Comparison of ENCODE assay signal across 8 mouse cellular contexts in genomic region chr4:123898696-123899095, GRCm38 (mm10). TPM values are rescaled to one million over a fixed set of nuclear protein-coding genes. Genes with fewer than 3 reads are reported as not detected.
DNase-seq lines count a peak whose midpoint lies in the region; ATAC-seq and TF ChIP-seq lines count a peak whose summit lies in the region.
"Had no signal": no experiment of that assay in that cellular context is flagged by ENCODE, and none has a peak within 500 bp of the region (broad histone marks: within the 10 kb centered on the region; RNA-seq: fewer than 3 reads in every experiment).

No protein-coding gene starts in this region.

- no peak overlapping the region for H3K4me2 ChIP-seq in kidney, embryonic 15.5 days
- H3K4me2 ChIP-seq: lung, embryonic 15.5 days had no signal

- H3K4me3 ChIP-seq in kidney, embryonic 15.5 days (replicated peaks): no peak overlapping the region
- H3K4me3 ChIP-seq in C2C12 (ENCODE audit: insufficient read depth, poor library complexity, severe bottlenecking): no peak overlapping the region
- no peak overlapping the region for H3K4me3 ChIP-seq in E14TG2a.4 (replicated peaks; ENCODE audit: low read length)
- H3K4me3 ChIP-seq: lung, embryonic 15.5 days had no signal

- no peaks in the 10 kb centered on the region for H3K4me1 ChIP-seq in kidney, embryonic 15.5 days
- H3K4me1 ChIP-seq in E14TG2a.4 (replicated peaks; ENCODE audit: low read depth, low read length): peaks cover 28% of the 10 kb centered on the region

- H3K79me2 ChIP-seq in C2C12 (ENCODE audit: control insufficient read depth, insufficient read depth): no peaks in the 10 kb centered on the region

- H3K27ac ChIP-seq in kidney, embryonic 15.5 days: no peak overlapping the region
- H3K27ac ChIP-seq: lung, embryonic 15.5 days had no signal

- H3K9ac ChIP-seq in kidney, embryonic 15.5 days: no peak overlapping the region
- H3K9ac ChIP-seq: lung, embryonic 15.5 days had no signal

- no peak overlapping the region for H3ac ChIP-seq in C2C12 (ENCODE audit: control insufficient read depth, insufficient read length, low read depth)

- H3K79me3 ChIP-seq in C2C12 (ENCODE audit: low read depth): no peaks in the 10 kb centered on the region

- TF ChIP-seq CTCF in C2C12 (IDR thresholded peaks at IDR 0.05; ENCODE audit: control insufficient read depth, insufficient read depth, insufficient read length) (peak; percentile 42), E14TG2a.4 (conservative IDR thresholded peaks at IDR 0.05; ENCODE audit: low read length) (peak; percentile 75)

- no peak for ATAC-seq in kidney, embryonic 15.5 days (replicated peaks; ENCODE audit: low FRiP score)
- ATAC-seq in neutrophil, adult 5-6 weeks (ENCODE audit: extremely low read depth, insufficient number of reproducible peaks, low FRiP score, poor library complexity, severe bottlenecking): peak; percentile 58; the same call in 1 of the 2 replicates

- no peaks in the 10 kb centered on the region for H3K27me3 ChIP-seq in kidney, embryonic 15.5 days
- H3K27me3 ChIP-seq in C2C12 (ENCODE audit: control insufficient read depth, insufficient read depth, insufficient read length): no peaks in the 10 kb centered on the region
- H3K27me3 ChIP-seq in E14TG2a.4 (ENCODE audit: insufficient read depth, low read length): peaks cover 23% of the 10 kb centered on the region
- H3K27me3 ChIP-seq: lung, embryonic 15.5 days had no signal

- no peaks in the 10 kb centered on the region for H3K9me3 ChIP-seq in kidney, embryonic 15.5 days (replicated peaks)
- no peaks in the 10 kb centered on the region for H3K9me3 ChIP-seq in E14TG2a.4 (ENCODE audit: low read length)
- H3K9me3 ChIP-seq: lung, embryonic 15.5 days had no signal

- H3K36me3 ChIP-seq in kidney, embryonic 15.5 days: no peaks in the 10 kb centered on the region
- H3K36me3 ChIP-seq in C2C12 (ENCODE audit: control insufficient read depth, insufficient read depth): no peaks in the 10 kb centered on the region
- H3K36me3 ChIP-seq in E14TG2a.4 (ENCODE audit: insufficient read depth, low read length): no peaks in the 10 kb centered on the region
- H3K36me3 ChIP-seq: lung, embryonic 15.5 days had no signal

- 9% methylated on average over 5 of the region's 5 CpGs for WGBS in kidney, embryonic 15.5 days

- DNase-seq in kidney, adult 9 months: peak; percentile 32
- DNase-seq in cerebellum, postnatal 25 days: peak; percentile 24 to 76
- peak; percentile 35 to 77 for DNase-seq in kidney, postnatal 36 days

TF ChIP-seq in C2C12, 6 proteins besides CTCF, POLR2A, EP300 and RAD21:
- TF ChIP-seq FOSL1 (IDR thresholded peaks at IDR 0.05; ENCODE audit: insufficient read depth, low read length, poor library complexity, severe bottlenecking): no peak
- TF ChIP-seq USF1 (IDR thresholded peaks at IDR 0.05; ENCODE audit: low read depth): no peak
- no peak for TF ChIP-seq CEBPB (IDR thresholded peaks at IDR 0.05; ENCODE audit: low read depth)
- no peak for TF ChIP-seq MYOG (IDR thresholded peaks at IDR 0.05; ENCODE audit: control insufficient read depth, extremely low read depth, insufficient read length)
- TF ChIP-seq MYOD1 (IDR thresholded peaks at IDR 0.05; ENCODE audit: control insufficient read depth, insufficient read length, low read depth): no peak
- TF ChIP-seq MAX (IDR thresholded peaks at IDR 0.05): no peak
TF ChIP-seq in C2C12: peak in this region for 0.

RNA-seq across cellular contexts. Expression of gene Mycbp, which starts 5.9 kb away (rescaled TPM):
- 66.5 and 84.0 TPM in 2 replicates for polyA plus RNA-seq in kidney, embryonic 15.5 days (2015; fragmentation: Nextera tagmentation; extraction: Ambion mirVana)
- 21.8 TPM for polyA plus RNA-seq in C2C12 (2012; fragmentation: generic; extraction: Trizol)
- total RNA-seq in neutrophil, adult 5-6 weeks (2017): 17.6 and 24.4 TPM in 2 replicates

RNA-seq across cellular contexts. Expression of gene Rragc, which starts 18.6 kb away (rescaled TPM):
- 44.6 and 46.6 TPM in 2 replicates for polyA plus RNA-seq in kidney, embryonic 15.5 days (2015; fragmentation: Nextera tagmentation; extraction: Ambion mirVana)
- 43.5 TPM for polyA plus RNA-seq in C2C12 (2012; fragmentation: generic; extraction: Trizol)
- 36.7 and 39.6 TPM in 2 replicates for total RNA-seq in neutrophil, adult 5-6 weeks (2017)

RNA-seq across cellular contexts. Expression of gene 4930535I16Rik, which starts 19.1 kb away (rescaled TPM):
- polyA plus RNA-seq in kidney, embryonic 15.5 days (2015; fragmentation: Nextera tagmentation; extraction: Ambion mirVana): not detected in 2 replicates
- 0.22 TPM for polyA plus RNA-seq in C2C12 (2012; fragmentation: generic; extraction: Trizol)
- total RNA-seq in neutrophil, adult 5-6 weeks (2017): not detected in 2 replicates
- polyA plus RNA-seq: lung, embryonic 15.5 days had no signal

RNA-seq across cellular contexts. Expression of gene 4933427I04Rik, which starts 39.2 kb away (rescaled TPM):
- 0.17 TPM in 1 of 2 replicates, not detected in the other for polyA plus RNA-seq in kidney, embryonic 15.5 days (2015; fragmentation: Nextera tagmentation; extraction: Ambion mirVana)
- not detected for polyA plus RNA-seq in C2C12 (2012; fragmentation: generic; extraction: Trizol)
- not detected in 2 replicates for total RNA-seq in neutrophil, adult 5-6 weeks (2017)
- polyA plus RNA-seq: lung, embryonic 15.5 days had no signal
